Mouse (Mus musculus) stomach, postnatal 0 days (tissue): ENCODE results near the gene Nudt14.

ENCODE experiments used
- CTCF ChIP-seq: IDR thresholded peaks from 2 replicates; pipeline ENCODE4 v1.5.1; 2016; ENCODE audit warnings: antibody characterized with exemption, low read depth, mild to moderate bottlenecking, moderate library complexity
- EP300 ChIP-seq: optimal IDR thresholded peaks from 2 replicates; pipeline ENCODE3; 2016; ENCODE audit warnings: antibody characterized with exemption

DNA sequence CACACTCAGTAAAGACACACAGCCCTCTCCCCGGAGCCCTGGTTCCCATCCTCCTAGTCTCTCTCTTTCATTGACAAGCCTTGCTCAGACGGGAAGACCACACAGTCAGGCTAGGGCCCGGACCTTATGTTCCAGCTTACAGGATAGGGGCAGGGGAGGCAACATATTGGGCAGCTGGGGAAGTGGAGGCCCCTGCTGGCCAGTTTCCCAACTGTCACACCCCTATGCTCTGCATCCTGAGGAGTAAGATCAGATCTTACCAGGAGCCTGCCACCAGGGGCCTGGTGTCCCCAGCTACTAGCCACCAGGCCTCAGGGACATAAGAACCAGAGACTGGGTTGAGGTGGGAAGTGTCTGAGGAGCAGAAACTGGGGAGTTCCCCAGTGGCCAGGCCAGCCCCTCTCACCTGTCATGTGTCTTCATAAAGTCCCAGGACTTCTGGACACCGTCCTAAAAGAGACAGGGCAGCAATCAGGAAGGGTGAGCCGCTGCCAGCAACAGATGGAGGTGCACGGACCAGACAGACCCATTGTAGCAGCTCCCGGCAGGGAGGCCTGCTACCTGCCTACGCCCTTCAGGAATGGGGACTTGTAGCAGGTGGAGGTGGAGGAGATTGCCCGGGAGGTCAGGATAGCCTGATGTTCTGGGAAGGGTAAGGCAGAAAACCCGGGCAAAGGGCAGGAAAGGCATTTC lies 2.9 kb downstream of the Nudt14 start:
- TF ChIP-seq CTCF = peak; percentile 69
- no peak for TF ChIP-seq EP300
